Mouse (Mus musculus) CD4-positive, CD25-positive, alpha-beta regulatory T cell, adult 9 weeks (primary cell): ENCODE measurements around the gene Hey2. TPM values are rescaled to one million over a fixed set of nuclear protein-coding genes. Genes with fewer than 3 reads are reported as not detected.

ENCODE experiments used
- polyA plus RNA-seq: library from polyadenylated mRNA; unstranded; fragments of 100-300 nt; shearing (Covaris generic); gene quantifications from one replicate; pipeline ENCODE4 v1.2.1, GENCODE M21; 2017

The Hey2 gene
- not detected for polyA plus RNA-seq

GRCm38 (mm10) chr10:30842643-30843437 lies at the start of gene Hey2:
Gene Hey2, minus strand, starts transcription at chr10:30842801.

GRCm38 (mm10) chr10:30802681-30803586 lies 39.7 kb downstream of the Hey2 start, which contains the start of gene Ncoa7:
Gene Ncoa7, minus strand, starts transcription at chr10:30803326.

Other genes with a start within 250 kb of the Hey2 start
- gene Trmt11, start 242.1 kb downstream of the Hey2 start, polyA plus RNA-seq = 52.1 TPM
- 58.7 TPM for gene Hint3, start 213.2 kb downstream of the Hey2 start, polyA plus RNA-seq
- 120 TPM for gene Ncoa7, start 39.5 kb downstream of the Hey2 start, polyA plus RNA-seq